Mouse (Mus musculus) T-cell, adult 2 months (primary cell): ENCODE results near the gene Fbxl15.

Experiments used
- DNase-seq: peaks from one replicate; pipeline ENCODE4 v3.0.0; 2022; ENCODE audit warnings: low spot score

Gene Fbxl15

DNA sequence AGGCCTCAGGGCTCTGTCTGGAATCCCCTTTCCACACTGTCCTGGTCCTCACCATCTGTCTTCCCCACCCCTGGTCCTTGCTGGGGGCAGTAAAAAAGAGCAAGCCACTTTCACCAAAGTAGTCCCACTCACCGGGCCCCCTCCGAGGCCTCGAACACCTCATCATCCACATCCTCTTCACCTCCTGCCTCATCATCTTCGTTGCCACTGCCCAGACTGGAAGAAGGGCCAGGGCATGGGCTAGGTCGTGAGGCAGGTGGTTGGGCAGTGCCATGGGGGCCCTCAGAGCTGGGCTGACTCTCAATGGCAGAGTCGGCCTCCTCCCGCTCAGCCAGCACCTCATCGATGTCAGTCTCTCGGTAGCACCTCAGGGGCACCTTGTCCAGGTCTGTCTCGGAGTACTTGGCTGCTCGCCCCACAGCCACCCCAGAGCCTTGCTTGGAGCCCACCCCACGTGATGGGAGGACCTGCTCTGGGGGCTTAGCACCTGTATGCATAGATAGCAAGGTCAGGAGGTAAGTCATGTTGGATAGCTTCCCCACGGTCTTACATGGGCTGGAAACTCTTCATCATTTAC, 4.9 kb upstream of the Fbxl15 start:
- no peak for DNase-seq

GRCm38 (mm10) chr19:46323716-46324115, 4.3 kb upstream of the Fbxl15 start:
- no peak for DNase-seq

- DNase-seq: no peak
Measured at GRCm38 (mm10) chr19:46324366-46324765, 3.6 kb upstream of the Fbxl15 start.

GRCm38 (mm10) chr19:46324918-46325317, 3.1 kb upstream of the Fbxl15 start:
- DNase-seq: no peak

GRCm38 (mm10) chr19:46326019-46326755, 1.8 kb upstream of the Fbxl15 start:
- DNase-seq: no peak

GRCm38 (mm10) chr19:46326756-46327305, 1.2 kb upstream of the Fbxl15 start, which contains the start of gene Psd:
Psd (minus strand) TSS chr19:46327156.
- DNase-seq: no peak

- DNase-seq: no peak
Measured at GRCm38 (mm10) chr19:46327531-46328064, 386 bp upstream of the Fbxl15 start.

GRCm38 (mm10) chr19:46329031-46329641, 1.2 kb downstream of the Fbxl15 start:
- DNase-seq: peak; percentile 28

GRCm38 (mm10) chr19:46329951-46330350, 2.0 kb downstream of the Fbxl15 start:
- DNase-seq: peak; percentile 37

DNA sequence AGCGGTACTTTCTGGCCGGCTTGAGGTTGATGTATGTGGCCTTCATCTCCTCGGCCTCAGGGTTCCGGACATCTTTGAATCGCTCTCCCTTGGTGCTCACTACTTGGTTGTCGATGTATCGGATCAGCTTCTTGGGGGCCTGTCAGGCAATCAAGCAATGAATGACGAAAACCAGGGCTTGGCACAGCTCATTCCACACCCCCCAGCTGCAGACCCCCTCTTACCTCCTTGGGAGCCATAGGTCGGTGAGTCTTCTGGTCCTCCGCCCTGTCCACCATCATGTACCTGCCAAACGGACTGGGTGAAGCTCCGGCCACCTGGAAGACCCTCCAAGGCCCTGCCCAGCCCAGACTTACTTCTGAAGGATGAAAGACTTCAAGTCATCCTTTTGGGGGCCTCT, 2.7 kb downstream of the Fbxl15 start:
- DNase-seq: no peak

GRCm38 (mm10) chr19:46331326-46331725, 3.3 kb downstream of the Fbxl15 start:
- DNase-seq: no peak

- DNase-seq: no peak
Measured at GRCm38 (mm10) chr19:46331936-46332335, 4.0 kb downstream of the Fbxl15 start.

- DNase-seq: no peak
Measured at GRCm38 (mm10) chr19:46332721-46333339, 4.8 kb downstream of the Fbxl15 start.

DNA sequence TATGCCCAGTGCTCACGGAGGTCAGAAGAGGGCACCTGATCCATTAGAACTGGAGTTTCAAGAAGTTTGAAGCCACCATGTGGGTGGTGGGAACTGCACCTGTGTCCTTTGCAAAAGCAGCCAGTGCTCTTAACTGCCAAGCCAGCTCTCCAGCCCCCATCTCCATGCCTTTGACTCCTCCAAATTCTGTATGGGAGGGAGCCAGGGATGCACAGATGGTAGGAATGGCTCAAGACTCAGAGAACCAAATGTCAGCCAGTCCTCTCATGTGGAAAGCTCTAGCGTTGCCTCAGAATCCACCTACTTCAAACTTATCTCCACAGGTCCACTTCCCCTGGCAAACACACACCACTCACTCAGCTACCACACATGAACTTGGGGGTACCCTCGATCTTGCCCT, 5.9 kb downstream of the Fbxl15 start:
- DNase-seq: no peak

DNA sequence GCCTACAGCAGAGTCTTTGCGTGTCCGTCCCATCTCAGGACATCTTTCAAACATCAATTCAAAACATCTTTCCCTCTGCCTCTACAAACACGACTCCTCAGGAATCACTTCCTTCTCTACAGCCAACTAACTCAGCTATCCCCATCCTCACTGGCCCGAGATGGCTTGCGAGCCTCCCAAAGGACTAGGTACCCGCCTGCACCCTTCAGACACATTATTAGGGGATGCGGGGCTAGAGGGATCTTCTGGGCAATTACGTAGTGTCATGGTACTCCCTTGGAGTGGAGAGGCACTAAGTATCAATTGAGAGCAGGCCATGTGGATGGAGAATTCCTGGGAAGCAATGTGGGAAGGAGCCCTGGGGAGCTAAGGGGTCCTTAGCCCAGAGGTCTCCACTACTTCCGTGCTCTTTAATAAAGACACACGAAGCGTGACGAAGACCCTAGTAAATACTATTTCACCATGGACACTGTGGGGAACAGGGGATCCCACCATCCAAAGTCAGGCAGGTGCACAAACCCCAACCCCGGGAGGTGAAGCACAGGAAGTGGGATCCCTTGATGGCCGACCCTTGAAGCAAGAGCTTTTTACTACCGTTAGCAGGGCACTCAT, 9.8 kb downstream of the Fbxl15 start:
- DNase-seq: no peak

GRCm38 (mm10) chr19:46338331-46338936, 10.4 kb downstream of the Fbxl15 start, which contains the start of gene Cuedc2:
Cuedc2 (minus strand) TSS chr19:46338702.
- peak; percentile 89 for DNase-seq

GRCm38 (mm10) chr19:46338942-46339286, 10.9 kb downstream of the Fbxl15 start:
- DNase-seq: no peak

DNA sequence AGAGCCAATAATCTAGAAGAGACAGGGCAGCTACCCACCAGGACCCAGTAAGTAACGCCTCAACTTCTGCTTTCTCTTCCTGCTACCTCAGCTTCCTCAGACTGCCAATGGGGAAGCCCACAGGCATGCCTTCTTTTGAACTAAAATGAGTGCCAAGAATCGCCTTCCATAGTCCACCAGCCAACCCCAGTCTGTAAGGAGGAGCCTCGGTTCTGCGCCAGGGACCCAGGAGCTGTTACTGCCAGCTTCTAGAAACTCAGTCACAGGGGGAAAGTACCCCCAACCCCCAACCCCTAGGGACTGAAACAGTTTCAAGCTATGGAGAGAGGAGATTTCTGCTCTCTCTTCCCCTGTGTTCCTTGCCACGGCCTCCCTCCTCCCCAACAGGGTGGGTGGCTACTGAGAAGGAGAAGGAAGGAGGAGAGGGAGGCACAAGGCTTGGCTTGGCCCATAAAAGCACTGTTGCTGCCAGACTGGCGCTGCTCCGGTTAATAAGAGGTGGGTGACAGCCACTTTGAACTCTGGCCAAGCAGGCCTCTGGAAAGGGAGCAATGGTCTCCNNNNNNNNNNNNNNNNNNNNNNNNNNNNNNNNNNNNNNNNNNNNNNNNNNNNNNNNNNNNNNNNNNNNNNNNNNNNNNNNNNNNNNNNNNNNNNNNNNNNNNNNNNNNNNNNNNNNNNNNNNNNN, 11.4 kb downstream of the Fbxl15 start:
- no peak for DNase-seq

- no peak for DNase-seq
Measured at GRCm38 (mm10) chr19:46344710-46345419, 16.9 kb downstream of the Fbxl15 start.

DNA sequence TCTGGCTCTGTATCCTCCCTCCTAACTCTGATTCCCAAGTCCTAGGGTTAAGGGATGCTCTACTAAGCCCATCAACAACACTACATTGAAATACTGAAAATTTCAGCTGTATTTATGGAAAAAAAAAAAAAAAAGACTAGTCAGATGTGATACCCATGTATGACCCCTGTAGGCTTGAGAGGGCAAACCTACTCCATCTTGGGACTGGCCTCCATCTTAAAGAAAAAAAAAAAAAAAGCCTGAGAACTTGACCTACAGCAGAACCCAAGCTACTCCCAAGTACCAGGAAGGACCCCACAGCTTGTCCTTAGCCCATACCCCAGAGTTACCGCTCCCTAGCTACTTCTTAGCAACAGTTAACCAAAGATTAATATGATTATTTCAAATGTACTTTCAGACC, 19.2 kb downstream of the Fbxl15 start:
- no peak for DNase-seq
